Mouse (Mus musculus): Measurements from ENCODE around the gene Med28. TPM values are rescaled to one million over a fixed set of nuclear protein-coding genes. Genes with fewer than 3 reads are reported as not detected.
A peak's percentile ranks its signal among the peaks of the same experiment; 100 is the strongest.

Gene Med28
- 192 and 200 TPM in 2 replicates for polyA plus RNA-seq (2014; fragmentation: Nextera tagmentation; extraction: Ambion mirVana)

DNA sequence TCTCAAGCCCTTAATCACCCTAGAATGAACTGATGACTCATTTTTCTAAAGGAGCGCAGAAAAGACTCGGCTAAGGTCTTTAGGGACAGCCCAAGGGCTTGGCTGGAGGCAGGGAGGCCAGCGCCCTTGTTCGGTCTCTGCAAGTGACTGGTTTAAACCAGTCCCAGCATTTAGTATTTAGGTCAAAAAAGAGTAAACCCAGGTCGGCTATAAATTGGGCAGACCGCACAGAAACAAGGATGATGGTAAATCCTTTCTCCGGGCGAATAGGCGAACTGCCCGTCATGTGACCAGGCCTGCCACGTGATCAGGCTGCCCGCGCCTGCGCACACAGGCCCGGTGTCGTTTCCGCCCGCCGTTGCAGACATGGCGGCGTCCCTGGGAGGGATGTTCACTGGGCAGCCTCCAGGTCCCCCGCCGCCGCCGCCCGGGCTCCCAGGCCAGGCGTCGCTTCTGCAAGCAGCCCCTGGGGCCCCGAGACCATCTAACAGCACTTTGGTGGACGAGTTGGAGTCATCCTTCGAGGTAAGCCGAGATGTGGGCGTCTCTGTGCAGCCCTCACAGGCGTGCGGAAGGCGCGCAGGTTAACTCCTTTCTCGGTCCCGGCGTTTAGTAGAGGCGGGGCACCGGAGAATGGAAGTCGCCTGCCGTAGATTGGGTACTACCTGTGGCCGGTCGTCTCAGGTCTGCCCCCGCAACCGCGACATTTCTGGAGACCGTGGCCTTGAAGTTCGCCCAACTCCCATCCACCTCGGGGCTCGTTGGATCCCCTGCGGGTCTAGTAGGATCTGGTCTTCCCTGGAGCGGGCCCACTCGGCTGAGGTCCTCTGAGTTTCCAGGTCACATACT lies at the start of gene Med28:
Gene Med28, plus strand, starts transcription at position 270 of the 849 bp plus-strand sequence.
- Histone ChIP-seq H3K9me3 (replicated peaks; ENCODE audit: control insufficient read depth, low read length) (no peaks in the 10 kb centered on the region), H3K4me1 (ENCODE audit: control insufficient read depth, insufficient read depth, low read length) (peaks cover 9% of the 10 kb centered on the region), H3K27ac (ENCODE audit: low read depth, low read length) (no peak within 1 kb of the TSS), H3K9ac (ENCODE audit: low read depth, low read length) (peak within 1 kb of the TSS; percentile 95), H3K4me3 (ENCODE audit: low read depth, low read length) (peak within 1 kb of the TSS; percentile 96), H3K27me3 (ENCODE audit: control insufficient read depth, insufficient read depth, low read length) (no peaks in the 10 kb centered on the region), H3K4me2 (peak within 1 kb of the TSS; percentile 84), H3K36me3 (ENCODE audit: control insufficient read depth, insufficient read depth, low read length) (peaks cover 4% of the 10 kb centered on the region)
- ATAC-seq (replicated peaks; ENCODE audit: insufficient number of reproducible peaks, low FRiP score, low TSS enrichment) = peak; percentile 93
- WGBS (ENCODE audit: insufficient replicate concordance) = 2% methylated on average over 56 of the region's 56 CpGs

GRCm38 (mm10) chr5:45472880-45473450 lies 47.1 kb upstream of the Med28 start:
- Histone ChIP-seq H3K27me3 (ENCODE audit: control insufficient read depth, insufficient read depth, low read length) (no peaks in the 10 kb centered on the region), H3K4me3 (ENCODE audit: low read depth, low read length) (no peak overlapping the region), H3K36me3 (ENCODE audit: control insufficient read depth, insufficient read depth, low read length) (no peaks in the 10 kb centered on the region), H3K4me2 (no peak overlapping the region), H3K27ac (ENCODE audit: low read depth, low read length) (no peak overlapping the region), H3K9me3 (replicated peaks; ENCODE audit: control insufficient read depth, low read length) (no peaks in the 10 kb centered on the region), H3K4me1 (ENCODE audit: control insufficient read depth, insufficient read depth, low read length) (no peaks in the 10 kb centered on the region), H3K9ac (ENCODE audit: low read depth, low read length) (no peak overlapping the region)
- ATAC-seq (replicated peaks; ENCODE audit: insufficient number of reproducible peaks, low FRiP score, low TSS enrichment) = no peak
- WGBS (ENCODE audit: insufficient replicate concordance) = 27% methylated on average over 7 of the region's 7 CpGs

- ATAC-seq (replicated peaks; ENCODE audit: insufficient number of reproducible peaks, low FRiP score, low TSS enrichment) = no peak
- no peaks in the 10 kb centered on the region for H3K27me3 ChIP-seq (ENCODE audit: control insufficient read depth, insufficient read depth, low read length)
- no peaks in the 10 kb centered on the region for H3K36me3 ChIP-seq (ENCODE audit: control insufficient read depth, insufficient read depth, low read length)
- 90% methylated on average over 1 of the region's 1 CpGs for WGBS (ENCODE audit: insufficient replicate concordance)
- H3K4me1 ChIP-seq (ENCODE audit: control insufficient read depth, insufficient read depth, low read length) = no peaks in the 10 kb centered on the region
- H3K4me3 ChIP-seq (ENCODE audit: low read depth, low read length) = no peak overlapping the region
- H3K9ac ChIP-seq (ENCODE audit: low read depth, low read length) = no peak overlapping the region
- no peaks in the 10 kb centered on the region for H3K9me3 ChIP-seq (replicated peaks; ENCODE audit: control insufficient read depth, low read length)
- H3K4me2 ChIP-seq = no peak overlapping the region
- H3K27ac ChIP-seq (ENCODE audit: low read depth, low read length) = no peak overlapping the region
These were observed 46.5 kb upstream of the Med28 start for GRCm38 (mm10) chr5:45473521-45473920.

- Histone ChIP-seq H3K4me3 (ENCODE audit: low read depth, low read length) (no peak overlapping the region), H3K27ac (ENCODE audit: low read depth, low read length) (no peak overlapping the region), H3K36me3 (ENCODE audit: control insufficient read depth, insufficient read depth, low read length) (no peaks in the 10 kb centered on the region), H3K4me2 (no peak overlapping the region), H3K9me3 (replicated peaks; ENCODE audit: control insufficient read depth, low read length) (no peaks in the 10 kb centered on the region), H3K27me3 (ENCODE audit: control insufficient read depth, insufficient read depth, low read length) (no peaks in the 10 kb centered on the region), H3K9ac (ENCODE audit: low read depth, low read length) (no peak overlapping the region), H3K4me1 (ENCODE audit: control insufficient read depth, insufficient read depth, low read length) (no peaks in the 10 kb centered on the region)
- 30% methylated on average over 6 of the region's 6 CpGs for WGBS (ENCODE audit: insufficient replicate concordance)
- no peak for ATAC-seq (replicated peaks; ENCODE audit: insufficient number of reproducible peaks, low FRiP score, low TSS enrichment)
These were observed 45.8 kb upstream of the Med28 start for GRCm38 (mm10) chr5:45474215-45474614.

- Histone ChIP-seq H3K9me3 (replicated peaks; ENCODE audit: control insufficient read depth, low read length) (no peaks in the 10 kb centered on the region), H3K4me1 (ENCODE audit: control insufficient read depth, insufficient read depth, low read length) (no peaks in the 10 kb centered on the region), H3K27ac (ENCODE audit: low read depth, low read length) (no peak overlapping the region), H3K36me3 (ENCODE audit: control insufficient read depth, insufficient read depth, low read length) (no peaks in the 10 kb centered on the region), H3K27me3 (ENCODE audit: control insufficient read depth, insufficient read depth, low read length) (no peaks in the 10 kb centered on the region), H3K9ac (ENCODE audit: low read depth, low read length) (no peak overlapping the region), H3K4me2 (no peak overlapping the region), H3K4me3 (ENCODE audit: low read depth, low read length) (no peak overlapping the region)
- ATAC-seq (replicated peaks; ENCODE audit: insufficient number of reproducible peaks, low FRiP score, low TSS enrichment) = no peak
- 64% methylated on average over 3 of the region's 4 CpGs for WGBS (ENCODE audit: insufficient replicate concordance)
These were observed 45.3 kb upstream of the Med28 start for GRCm38 (mm10) chr5:45474758-45475157.

DNA sequence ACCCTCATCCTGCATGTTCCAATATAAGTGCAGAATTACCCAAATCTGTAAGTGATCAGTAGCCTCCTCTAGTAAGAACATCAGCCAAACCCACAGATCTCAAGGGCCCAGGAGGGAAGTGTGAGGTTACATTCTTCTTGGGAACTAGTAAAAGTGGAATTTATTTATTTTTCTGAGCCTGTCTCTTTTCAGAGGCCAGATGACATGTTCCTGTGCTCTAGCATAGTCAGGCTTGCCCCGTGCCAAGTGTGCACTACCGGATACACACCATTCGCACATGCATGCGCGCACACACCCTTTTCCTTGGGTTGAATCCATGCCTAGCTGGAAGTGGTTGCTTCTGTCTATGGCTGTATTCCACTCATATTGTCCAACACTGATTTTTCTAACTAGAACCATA lies 44.3 kb upstream of the Med28 start:
- H3K27me3 ChIP-seq (ENCODE audit: control insufficient read depth, insufficient read depth, low read length) = no peaks in the 10 kb centered on the region
- H3K4me1 ChIP-seq (ENCODE audit: control insufficient read depth, insufficient read depth, low read length) = no peaks in the 10 kb centered on the region
- 84% methylated on average over 5 of the region's 5 CpGs for WGBS (ENCODE audit: insufficient replicate concordance)
- H3K4me2 ChIP-seq = no peak overlapping the region
- H3K27ac ChIP-seq (ENCODE audit: low read depth, low read length) = no peak overlapping the region
- H3K4me3 ChIP-seq (ENCODE audit: low read depth, low read length) = no peak overlapping the region
- H3K36me3 ChIP-seq (ENCODE audit: control insufficient read depth, insufficient read depth, low read length) = no peaks in the 10 kb centered on the region
- no peak for ATAC-seq (replicated peaks; ENCODE audit: insufficient number of reproducible peaks, low FRiP score, low TSS enrichment)
- no peak overlapping the region for H3K9ac ChIP-seq (ENCODE audit: low read depth, low read length)
- no peaks in the 10 kb centered on the region for H3K9me3 ChIP-seq (replicated peaks; ENCODE audit: control insufficient read depth, low read length)

GRCm38 (mm10) chr5:45476288-45476687 lies 43.7 kb upstream of the Med28 start:
- Histone ChIP-seq H3K4me2 (no peak overlapping the region), H3K4me3 (ENCODE audit: low read depth, low read length) (no peak overlapping the region), H3K36me3 (ENCODE audit: control insufficient read depth, insufficient read depth, low read length) (no peaks in the 10 kb centered on the region), H3K9me3 (replicated peaks; ENCODE audit: control insufficient read depth, low read length) (no peaks in the 10 kb centered on the region), H3K27ac (ENCODE audit: low read depth, low read length) (no peak overlapping the region), H3K27me3 (ENCODE audit: control insufficient read depth, insufficient read depth, low read length) (no peaks in the 10 kb centered on the region), H3K4me1 (ENCODE audit: control insufficient read depth, insufficient read depth, low read length) (no peaks in the 10 kb centered on the region), H3K9ac (ENCODE audit: low read depth, low read length) (no peak overlapping the region)
- WGBS (ENCODE audit: insufficient replicate concordance) = 49% methylated on average over 6 of the region's 6 CpGs
- no peak for ATAC-seq (replicated peaks; ENCODE audit: insufficient number of reproducible peaks, low FRiP score, low TSS enrichment)

- 70% methylated on average over 7 of the region's 7 CpGs for WGBS (ENCODE audit: insufficient replicate concordance)
- Histone ChIP-seq H3K4me1 (ENCODE audit: control insufficient read depth, insufficient read depth, low read length) (no peaks in the 10 kb centered on the region), H3K4me2 (no peak overlapping the region), H3K9me3 (replicated peaks; ENCODE audit: control insufficient read depth, low read length) (no peaks in the 10 kb centered on the region), H3K36me3 (ENCODE audit: control insufficient read depth, insufficient read depth, low read length) (no peaks in the 10 kb centered on the region), H3K4me3 (ENCODE audit: low read depth, low read length) (no peak overlapping the region), H3K27ac (ENCODE audit: low read depth, low read length) (no peak overlapping the region), H3K27me3 (ENCODE audit: control insufficient read depth, insufficient read depth, low read length) (no peaks in the 10 kb centered on the region), H3K9ac (ENCODE audit: low read depth, low read length) (no peak overlapping the region)
- ATAC-seq (replicated peaks; ENCODE audit: insufficient number of reproducible peaks, low FRiP score, low TSS enrichment) = no peak
These were observed 42.4 kb upstream of the Med28 start for GRCm38 (mm10) chr5:45477601-45478000.
